Mouse (Mus musculus): Measurements from ENCODE around the gene Spty2d1.
"Not testable (repeated sequence)": the region's sequence is repeated elsewhere in the genome, so short reads cannot be mapped to it uniquely, and the experiment has no call there.

Spty2d1 gene

DNA sequence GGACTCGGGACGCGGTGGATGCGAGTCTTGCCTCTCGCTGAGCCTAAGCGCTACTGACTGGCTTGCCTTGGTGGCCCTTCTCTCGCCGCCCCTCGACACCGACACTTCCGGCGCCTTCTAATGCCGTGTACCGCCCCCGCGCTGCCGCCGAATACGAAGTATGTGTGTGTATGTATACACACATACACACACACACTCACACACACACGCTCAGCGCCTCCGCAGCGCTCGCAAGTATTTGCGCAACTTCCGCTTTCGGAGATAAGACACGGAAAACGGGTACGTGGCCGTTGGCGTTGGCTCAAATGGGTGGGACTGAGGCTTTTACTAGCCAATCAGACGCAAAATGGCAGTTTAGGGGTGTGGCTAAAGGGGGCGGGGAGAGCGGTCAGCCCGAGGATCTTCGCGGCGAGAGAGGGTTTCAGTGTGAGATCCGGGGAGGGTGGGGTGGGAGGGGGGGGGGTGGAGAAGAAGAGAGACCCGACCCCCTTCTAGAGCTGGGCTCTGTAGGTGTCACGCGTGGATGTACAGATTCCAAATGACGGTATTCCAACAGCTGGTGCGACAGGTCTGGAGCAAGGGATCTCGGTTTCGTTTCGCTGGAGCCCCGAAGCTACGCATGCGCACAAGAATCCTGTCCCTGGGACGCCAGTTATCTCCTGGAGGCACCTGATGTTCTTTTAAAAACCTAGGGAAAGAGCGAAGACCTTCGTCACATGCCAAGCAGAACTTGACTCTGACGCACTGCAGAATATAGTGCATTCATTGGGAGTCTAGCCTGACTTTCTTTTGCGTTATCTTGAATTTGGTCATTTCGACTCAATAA lies at the start of gene Spty2d1:
Gene Spty2d1 (minus strand): TSS at position 244 of the 826 bp plus-strand sequence.
- DNase-seq (ENCODE audit: low read depth, low spot score), result peak; percentile 98

GRCm38 (mm10) chr7:47056273-47056672 lies 48.1 kb upstream of the Spty2d1 start:
- no peak for DNase-seq (ENCODE audit: low read depth, low spot score)

DNA sequence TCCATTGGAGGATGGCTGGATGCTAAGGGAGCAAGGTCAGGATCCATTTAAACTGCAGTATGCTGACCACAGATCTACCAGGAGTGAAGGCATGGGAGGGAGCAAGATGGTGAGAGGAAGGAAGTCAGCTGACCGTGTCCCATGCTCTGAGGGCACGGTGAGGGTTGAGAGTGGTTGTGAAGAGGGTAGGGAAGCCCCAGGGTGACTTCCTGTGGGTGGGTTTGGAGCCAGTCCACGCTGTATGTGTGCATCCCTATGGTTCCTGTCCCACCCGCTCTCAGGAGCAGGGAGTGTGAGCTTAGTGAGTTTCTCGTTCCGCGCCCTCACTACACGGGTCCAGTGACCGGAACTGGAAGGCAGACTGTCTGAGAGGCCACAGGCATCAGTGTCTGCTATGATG lies 47.5 kb upstream of the Spty2d1 start:
- no peak for DNase-seq (ENCODE audit: low read depth, low spot score)

DNA sequence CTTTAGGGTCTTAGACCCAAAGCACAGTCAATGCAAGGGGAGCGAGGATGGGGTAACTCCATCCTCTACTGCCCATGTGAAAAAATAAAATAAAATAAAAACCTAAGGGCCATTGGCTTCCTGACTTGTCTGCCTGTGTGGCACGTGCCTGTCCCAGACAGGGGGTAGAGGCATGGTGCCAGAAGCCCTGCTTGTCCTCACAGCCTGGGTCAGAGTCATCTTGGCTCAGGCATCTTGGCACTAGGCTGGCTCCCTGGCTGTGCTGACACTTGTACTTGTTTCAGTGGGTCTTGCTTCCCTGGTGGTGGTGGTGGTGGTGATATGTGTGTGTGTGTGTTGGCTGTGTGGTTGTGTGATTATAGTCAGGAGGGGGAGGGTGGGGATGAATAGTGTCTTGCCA lies 46.5 kb upstream of the Spty2d1 start:
- no peak for DNase-seq (ENCODE audit: low read depth, low spot score)

- DNase-seq (ENCODE audit: low read depth, low spot score), result no peak
These were observed 45.1 kb upstream of the Spty2d1 start for GRCm38 (mm10) chr7:47053287-47053686.

- no peak for DNase-seq (ENCODE audit: low read depth, low spot score)
These were observed 44.1 kb upstream of the Spty2d1 start for GRCm38 (mm10) chr7:47052276-47052675.

- DNase-seq (ENCODE audit: low read depth, low spot score), result no peak
These were observed 43.4 kb upstream of the Spty2d1 start for GRCm38 (mm10) chr7:47051404-47052151.

GRCm38 (mm10) chr7:47050766-47051165 lies 42.6 kb upstream of the Spty2d1 start:
- DNase-seq (ENCODE audit: low read depth, low spot score), result peak; percentile 65

DNA sequence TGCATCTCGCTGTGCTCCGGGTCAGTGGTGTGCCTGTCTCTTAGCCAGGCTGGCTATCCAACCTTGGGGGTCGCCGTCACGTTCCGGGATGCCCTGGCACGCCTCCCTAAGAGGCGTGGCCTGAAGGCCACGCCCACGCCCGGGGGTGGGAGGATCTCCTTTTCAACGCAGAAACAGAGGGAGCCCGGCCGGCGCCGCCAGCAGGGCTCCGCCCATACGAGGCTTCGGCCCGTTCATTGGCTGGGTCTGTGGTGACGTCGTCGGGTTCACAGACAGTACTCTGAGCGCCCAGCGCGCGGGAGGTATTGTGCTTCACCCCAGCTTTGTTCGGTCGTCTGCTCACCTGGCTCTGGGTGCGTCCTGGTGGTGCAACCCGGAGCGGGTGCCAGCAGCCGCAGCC lies 42.2 kb upstream of the Spty2d1 start, which contains the start of gene Tmem86a:
Gene Tmem86a (plus strand): TSS at position 236 of the 400 bp plus-strand sequence.
- peak; percentile 99 for DNase-seq (ENCODE audit: low read depth, low spot score)

GRCm38 (mm10) chr7:47042823-47043490 lies 34.7 kb upstream of the Spty2d1 start:
- no peak for DNase-seq (ENCODE audit: low read depth, low spot score)

GRCm38 (mm10) chr7:47042121-47042520 lies 33.9 kb upstream of the Spty2d1 start:
- no peak for DNase-seq (ENCODE audit: low read depth, low spot score)

GRCm38 (mm10) chr7:47041706-47042105 lies 33.5 kb upstream of the Spty2d1 start:
- no peak for DNase-seq (ENCODE audit: low read depth, low spot score)

GRCm38 (mm10) chr7:47035426-47035825 lies 27.2 kb upstream of the Spty2d1 start:
- no peak for DNase-seq (ENCODE audit: low read depth, low spot score)

DNA sequence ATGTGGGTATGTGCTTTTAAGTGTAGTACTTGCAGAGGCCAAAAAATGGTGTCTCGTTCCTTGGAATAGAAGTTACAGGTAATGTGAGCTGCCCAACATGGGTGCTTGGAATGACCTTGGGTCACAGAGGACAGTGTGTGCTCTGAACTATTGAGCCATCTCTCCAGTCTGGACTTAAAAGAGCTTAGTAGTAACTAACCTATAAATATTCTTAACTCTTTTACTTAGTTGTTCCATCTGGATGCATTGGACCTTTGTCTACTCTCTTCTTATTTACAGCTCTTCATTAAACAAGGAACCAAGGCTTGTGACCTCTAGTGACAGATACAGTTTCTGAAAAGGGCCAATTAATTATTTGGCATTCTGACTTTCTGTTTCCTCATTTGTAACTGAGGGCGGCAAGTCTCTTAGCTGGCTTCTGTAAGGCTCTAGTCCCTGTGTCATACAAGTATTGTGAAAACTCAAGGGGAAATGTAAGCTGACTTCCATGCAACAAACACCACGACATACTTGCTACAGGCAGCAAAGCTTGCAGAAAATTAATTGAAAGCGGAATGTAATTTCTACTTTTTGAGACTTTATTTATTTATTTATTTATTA lies 26.7 kb upstream of the Spty2d1 start:
- no peak for DNase-seq (ENCODE audit: low read depth, low spot score)

DNA sequence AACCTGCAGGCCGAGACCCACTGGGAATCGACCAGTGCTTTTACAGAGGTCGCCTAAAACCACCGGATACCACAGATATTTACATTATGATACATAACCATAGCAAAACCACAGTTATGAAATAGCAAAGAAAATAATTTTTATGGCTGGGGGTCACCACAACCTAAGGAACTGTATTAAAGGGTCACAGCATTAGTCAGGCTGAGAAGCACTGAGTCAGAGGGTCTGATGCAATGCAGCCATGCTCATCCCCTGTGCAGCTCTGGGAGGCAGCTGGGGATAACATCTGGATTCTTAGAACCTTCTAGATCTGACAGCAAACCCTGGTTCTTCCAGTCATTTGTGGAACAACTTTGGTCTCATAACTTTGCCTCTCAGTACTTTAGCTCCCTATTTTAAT lies 23.2 kb upstream of the Spty2d1 start:
- DNase-seq (ENCODE audit: low read depth, low spot score), result no peak

- no peak for DNase-seq (ENCODE audit: low read depth, low spot score)
These were observed 22.4 kb upstream of the Spty2d1 start for GRCm38 (mm10) chr7:47030517-47031193.

GRCm38 (mm10) chr7:47027520-47027919 lies 19.3 kb upstream of the Spty2d1 start:
- DNase-seq (ENCODE audit: low read depth, low spot score), result no peak

DNA sequence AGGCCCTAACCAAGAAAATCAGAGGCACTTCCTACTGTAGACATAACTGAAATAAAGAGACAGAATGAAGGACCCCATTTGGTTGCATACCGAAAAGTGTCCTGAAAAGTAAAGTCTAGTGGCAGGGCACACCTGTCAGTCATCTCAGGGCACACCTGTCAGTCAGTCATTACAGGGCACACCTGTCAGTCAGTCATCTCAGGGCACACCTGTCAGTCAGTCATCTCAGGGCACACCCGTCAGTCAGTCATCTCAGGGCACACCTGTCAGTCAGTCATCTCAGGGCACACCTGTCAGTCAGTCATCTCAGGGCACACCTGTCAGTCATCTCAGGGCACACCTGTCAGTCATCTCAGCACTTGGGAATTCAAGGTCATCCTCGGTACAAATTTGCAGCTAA lies 18.7 kb upstream of the Spty2d1 start:
- DNase-seq (ENCODE audit: low read depth, low spot score), result not testable (repeated sequence)

DNA sequence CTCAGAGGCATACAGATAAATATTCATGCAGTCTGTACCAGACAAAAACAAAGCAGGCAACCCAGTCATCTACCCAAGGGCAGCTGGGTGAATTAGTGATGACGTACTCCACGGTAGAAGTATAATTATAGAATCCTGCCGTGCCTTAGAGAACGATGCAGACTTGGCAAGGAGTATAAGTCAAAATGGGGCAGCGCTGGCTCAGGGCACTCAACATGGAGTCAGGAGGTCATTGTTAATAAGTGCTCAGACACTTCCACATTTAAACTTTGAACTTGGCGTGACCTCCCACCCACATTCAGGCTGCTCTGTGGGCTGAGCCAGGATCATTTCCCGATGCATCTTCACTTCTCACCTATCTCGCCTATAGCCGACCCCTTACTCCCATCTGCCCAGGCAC lies 17.2 kb upstream of the Spty2d1 start:
- no peak for DNase-seq (ENCODE audit: low read depth, low spot score)

DNA sequence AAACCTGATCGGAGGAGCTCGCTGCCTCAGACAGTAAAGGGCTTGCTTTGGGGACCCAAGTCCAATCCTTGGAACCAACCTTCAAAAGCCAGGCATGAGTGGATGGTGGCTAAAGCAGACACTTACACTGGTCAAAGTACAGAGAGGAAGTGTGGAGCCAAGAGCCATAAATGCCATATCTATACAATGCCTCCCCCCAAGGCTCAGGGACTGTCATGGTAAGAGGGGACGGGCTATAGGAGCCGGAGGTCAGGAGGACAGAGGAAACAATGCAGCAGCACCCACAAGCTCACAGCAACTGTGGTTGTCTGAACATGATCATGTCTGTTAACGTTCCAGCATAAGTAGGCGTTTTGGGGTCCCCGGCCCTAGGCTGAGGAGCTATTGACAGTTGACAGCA lies 16.2 kb upstream of the Spty2d1 start:
- no peak for DNase-seq (ENCODE audit: low read depth, low spot score)

- peak; percentile 73 for DNase-seq (ENCODE audit: low read depth, low spot score)
These were observed 15.3 kb upstream of the Spty2d1 start for GRCm38 (mm10) chr7:47023530-47023929.

Data from mesoderm, embryonic 11.5 days (tissue).